In the genomic region with DNA sequence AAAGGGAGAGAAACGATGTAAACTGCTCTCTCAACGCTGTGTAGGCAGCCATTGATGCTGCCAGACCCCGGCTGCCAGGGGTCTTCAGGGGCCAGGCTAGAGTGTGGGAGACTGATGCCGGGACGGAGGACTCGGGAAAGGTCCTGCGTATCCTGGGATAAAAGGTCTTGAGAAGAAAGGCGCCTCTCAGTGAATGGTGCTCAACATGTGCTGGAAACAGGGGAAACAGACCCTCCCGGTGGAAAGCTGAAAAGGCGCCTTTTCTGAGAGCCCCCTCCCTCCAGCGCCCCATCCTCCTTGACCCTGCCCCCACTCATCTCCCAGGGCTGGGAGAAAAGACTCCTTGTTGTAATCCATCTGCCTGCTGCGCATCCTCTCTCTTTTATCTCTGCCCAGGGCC, we compare ENCODE assay signal across 8 mouse cellular contexts.
DNase-seq lines count a peak whose midpoint lies in the region; ATAC-seq and TF ChIP-seq lines count a peak whose summit lies in the region.
"Had no signal": no experiment of that assay in that cellular context is flagged by ENCODE, and none has a peak within 500 bp of the region (broad histone marks: within the 10 kb centered on the region; RNA-seq: fewer than 3 reads in every experiment).

No protein-coding gene starts in this region.

- ATAC-seq in lung, embryonic 14.5 days (ENCODE audit: insufficient read depth) = no peak
- peak; percentile 80 for ATAC-seq in forebrain, embryonic 12.5 days (ENCODE audit: low FRiP score)
- no peak for ATAC-seq in intestine, embryonic 15.5 days

- H3K27ac ChIP-seq in lung, embryonic 14.5 days (ENCODE audit: low read depth) = no peak overlapping the region
- H3K27ac ChIP-seq in forebrain, embryonic 12.5 days = peak overlapping the region; percentile 61; the same call in 1 of the 2 replicates
- H3K27ac ChIP-seq in intestine, embryonic 15.5 days = peak overlapping the region; percentile 44; the same call in 1 of the 2 replicates
- no peak overlapping the region; the same call in 1 of the 2 replicates for H3K27ac ChIP-seq in small intestine, adult 2 months (ENCODE audit: insufficient read depth, low read depth, low read length)
- H3K27ac ChIP-seq in left cerebral cortex, adult 2 months = no peak overlapping the region

- H3K36me3 ChIP-seq in lung, embryonic 14.5 days (ENCODE audit: insufficient read depth) = no peaks in the 10 kb centered on the region
- H3K36me3 ChIP-seq in forebrain, embryonic 12.5 days (replicated peaks) = no peaks in the 10 kb centered on the region
- no peaks in the 10 kb centered on the region for H3K36me3 ChIP-seq in intestine, embryonic 15.5 days
- no peaks in the 10 kb centered on the region for H3K36me3 ChIP-seq in small intestine, adult 2 months (ENCODE audit: control insufficient read depth, insufficient read depth, low read length)

- no peak overlapping the region for H3K4me3 ChIP-seq in lung, embryonic 14.5 days (ENCODE audit: low read depth, low read length)
- H3K4me3 ChIP-seq in forebrain, embryonic 12.5 days (replicated peaks) = 0 out of 2 replicates have a peak overlapping the region, but pooled peaks have one; percentile 5
- H3K4me3 ChIP-seq in intestine, embryonic 15.5 days (replicated peaks) = no peak overlapping the region
- peak overlapping the region; percentile 35 for H3K4me3 ChIP-seq in small intestine, adult 2 months (ENCODE audit: low read depth, low read length)
- no peak overlapping the region for H3K4me3 ChIP-seq in left cerebral cortex, adult 2 months

- no peak for TF ChIP-seq CTCF in lung, embryonic 14.5 days (IDR thresholded peaks at IDR 0.05; ENCODE audit: low read depth)
- no peak for TF ChIP-seq CTCF in small intestine, adult 2 months (IDR thresholded peaks at IDR 0.05; ENCODE audit: extremely low read depth, insufficient read length, insufficient replicate concordance, low read depth, low read length)
- no peak for TF ChIP-seq CTCF in left cerebral cortex, adult 2 months (IDR thresholded peaks at IDR 0.05)

- peak overlapping the region; percentile 48 for H3K4me2 ChIP-seq in lung, embryonic 14.5 days
- peak overlapping the region; percentile 46 for H3K4me2 ChIP-seq in forebrain, embryonic 12.5 days
- H3K4me2 ChIP-seq in intestine, embryonic 15.5 days (replicated peaks) = peak overlapping the region; percentile 37

- H3K4me1 ChIP-seq in lung, embryonic 14.5 days (ENCODE audit: insufficient read depth) = peaks cover 5% of the 10 kb centered on the region; the same call in 1 of the 2 replicates
- peaks cover 21% of the 10 kb centered on the region for H3K4me1 ChIP-seq in forebrain, embryonic 12.5 days
- H3K4me1 ChIP-seq in intestine, embryonic 15.5 days (replicated peaks) = 0 out of 2 replicates have a peak, but pooled peaks cover 2% of the 10 kb centered on the region
- peaks cover 7% of the 10 kb centered on the region for H3K4me1 ChIP-seq in small intestine, adult 2 months (ENCODE audit: control insufficient read depth, insufficient read depth, insufficient read length, low read length)

- 18% methylated on average over 12 of the region's 12 CpGs for WGBS in lung, embryonic 14.5 days
- 3% methylated on average over 12 of the region's 12 CpGs for WGBS in forebrain, embryonic 12.5 days
- WGBS in intestine, embryonic 15.5 days = 32% methylated on average over 12 of the region's 12 CpGs
- whole genome bisulfite sequencing in small intestine, adult 2 months = 75% methylated on average over 12 of the region's 12 CpGs

- TF ChIP-seq POLR2A in small intestine, adult 2 months (IDR thresholded peaks at IDR 0.05; ENCODE audit: low read depth, low read length) = no peak

- intact Hi-C loops in left cerebral cortex, adult 2 months (cut with DNase I) = no loop called here

- H3K9me3 ChIP-seq in lung, embryonic 14.5 days (ENCODE audit: low read depth, low read length) = 0 out of 2 replicates have a peak, but pooled peaks cover 5% of the 10 kb centered on the region
- H3K9me3 ChIP-seq in forebrain, embryonic 12.5 days = no peaks in the 10 kb centered on the region
- H3K9me3 ChIP-seq in intestine, embryonic 15.5 days = no peaks in the 10 kb centered on the region

- H3K27me3 ChIP-seq in lung, embryonic 14.5 days (ENCODE audit: insufficient read depth, low read length) = no peaks in the 10 kb centered on the region
- peaks cover 3% of the 10 kb centered on the region; the same call in 1 of the 2 replicates for H3K27me3 ChIP-seq in forebrain, embryonic 12.5 days
- no peaks in the 10 kb centered on the region for H3K27me3 ChIP-seq in intestine, embryonic 15.5 days (replicated peaks)
- no peaks in the 10 kb centered on the region for H3K27me3 ChIP-seq in small intestine, adult 2 months (ENCODE audit: control insufficient read depth, insufficient read depth, low read length)

- no peak for DNase-seq in lung, embryonic 14.5 days
- DNase-seq in lung, postnatal 10 days = no peak
- no peak for DNase-seq in adrenal gland, adult 2 months
- DNase-seq in left cerebral cortex, adult 2 months (ENCODE audit: extremely low spot score in 1 of 2, low spot score in 2 of 2) = no peak
- DNase-seq: cerebellum, adult 11 months had no signal

- H3K9ac ChIP-seq in lung, embryonic 14.5 days = no peak overlapping the region
- H3K9ac ChIP-seq in forebrain, embryonic 12.5 days = no peak overlapping the region; the same call in 1 of the 2 replicates
- no peak overlapping the region for H3K9ac ChIP-seq in intestine, embryonic 15.5 days

Comparison
In these comparisons a context has a peak if more than half of its experiments do, and no peak if none do; other contexts are left out.
1. H3K27ac ChIP-seq: peak in forebrain, embryonic 12.5 days (single experiment) and intestine, embryonic 15.5 days (single experiment); none in lung, embryonic 14.5 days (single experiment), small intestine, adult 2 months (single experiment) and left cerebral cortex, adult 2 months (single experiment).
2. H3K4me3 ChIP-seq: peak in forebrain, embryonic 12.5 days (single experiment) and small intestine, adult 2 months (single experiment); none in lung, embryonic 14.5 days (single experiment), intestine, embryonic 15.5 days (single experiment) and left cerebral cortex, adult 2 months (single experiment).
3. Peak in every context shown above with its lines, with median percentiles within 50 percentile points of each other: H3K4me2 ChIP-seq.